Mouse (Mus musculus) kidney, postnatal 25 days (tissue): Measurements from ENCODE around the gene Arrdc5.
A peak's percentile ranks its signal among the peaks of the same experiment; 100 is the strongest.
"Not testable (repeated sequence)": the region's sequence is repeated elsewhere in the genome, so short reads cannot be mapped to it uniquely, and the experiment has no call there.

ENCODE experiments used
- DNase-seq, 2 experiments: peaks; one replicate each; pipeline ENCODE4 v3.0.0; 2021; ENCODE audit warnings: mixed read lengths in 2 of 2

The Arrdc5 gene

DNA sequence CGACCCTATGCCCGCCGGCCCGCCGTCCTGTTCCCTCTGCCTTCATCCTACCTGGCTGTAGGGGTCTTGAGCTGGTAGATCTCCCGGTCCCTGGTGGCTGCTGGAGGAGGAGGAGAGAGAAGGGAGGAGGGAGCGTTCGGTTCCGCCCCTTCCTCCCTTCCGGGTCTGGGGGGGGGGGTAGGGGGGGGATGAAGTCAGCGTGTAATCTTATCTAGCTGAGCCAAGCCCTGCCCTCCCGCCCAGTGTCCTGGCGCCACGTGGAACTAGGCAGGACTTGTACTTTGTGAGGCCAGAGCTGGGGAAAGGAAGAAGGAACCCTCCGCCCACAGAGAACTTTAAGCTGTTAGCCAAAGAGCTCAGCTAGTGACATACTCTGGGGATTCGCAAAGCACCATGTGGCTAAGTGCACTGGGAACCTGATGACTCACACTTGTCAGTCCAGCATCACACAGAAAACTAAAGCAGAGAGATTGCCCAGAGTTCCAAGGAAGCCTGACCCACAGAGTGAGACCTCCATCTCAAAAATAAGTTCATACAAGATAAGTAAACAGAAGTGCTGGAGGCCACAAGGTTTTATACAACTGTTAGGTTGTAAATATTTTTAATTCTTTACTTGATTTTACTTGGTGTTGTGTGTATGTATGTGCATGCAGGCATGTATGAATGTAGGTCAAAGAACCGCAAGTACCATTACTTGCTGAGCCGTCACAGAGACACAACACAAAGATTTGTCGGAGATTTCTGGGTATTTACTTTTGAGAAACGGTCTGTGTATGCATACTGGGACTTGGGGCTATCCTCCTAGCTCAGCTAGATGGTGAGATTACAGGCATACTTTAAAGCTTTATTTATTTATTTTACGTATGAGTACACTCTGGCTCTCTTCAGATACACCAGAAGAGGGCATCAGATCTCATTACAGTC lies 23.2 kb downstream of the Arrdc5 start, which contains the start of gene Ticam1:
TSS of gene Ticam1 (minus strand) at position 144 of the 924 bp plus-strand sequence.
- DNase-seq: peak; percentile 93 to 98

DNA sequence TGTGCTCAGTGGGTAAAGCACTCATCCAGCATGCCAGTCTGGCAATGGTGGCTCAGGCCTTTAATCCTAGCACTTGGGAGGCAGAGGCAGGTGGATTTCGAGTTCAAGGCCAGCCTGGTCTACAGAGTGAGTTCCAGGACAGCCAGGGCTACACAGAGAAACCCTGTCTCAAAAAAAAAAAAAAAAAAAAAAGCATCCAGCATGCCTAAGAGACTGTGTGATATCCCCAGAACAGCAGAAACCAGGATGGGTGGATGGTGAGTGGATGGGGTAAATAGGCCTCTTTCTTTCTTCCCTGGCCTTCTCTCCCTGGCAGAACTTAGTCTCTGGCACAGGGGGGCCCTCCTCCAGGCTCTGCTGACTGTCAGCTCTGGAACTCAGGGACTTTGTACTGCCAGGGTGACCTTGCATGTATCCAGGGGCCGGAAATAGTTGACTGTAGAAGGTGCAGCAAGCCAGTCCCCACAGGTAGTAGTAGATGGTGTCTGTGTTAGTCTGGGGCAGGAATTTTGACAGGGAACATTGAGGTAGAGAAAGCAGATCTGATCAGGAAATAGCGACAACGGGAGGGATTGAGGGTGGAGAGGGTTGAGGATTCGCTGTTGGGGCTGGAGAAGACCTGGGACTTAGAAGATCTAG lies 24.1 kb downstream of the Arrdc5 start:
- DNase-seq: peak; percentile 69 to 90

GRCm38 (mm10) chr17:56273986-56274385 lies 26.1 kb downstream of the Arrdc5 start:
- peak in 1 of 2 experiments; percentile 31 for DNase-seq

DNA sequence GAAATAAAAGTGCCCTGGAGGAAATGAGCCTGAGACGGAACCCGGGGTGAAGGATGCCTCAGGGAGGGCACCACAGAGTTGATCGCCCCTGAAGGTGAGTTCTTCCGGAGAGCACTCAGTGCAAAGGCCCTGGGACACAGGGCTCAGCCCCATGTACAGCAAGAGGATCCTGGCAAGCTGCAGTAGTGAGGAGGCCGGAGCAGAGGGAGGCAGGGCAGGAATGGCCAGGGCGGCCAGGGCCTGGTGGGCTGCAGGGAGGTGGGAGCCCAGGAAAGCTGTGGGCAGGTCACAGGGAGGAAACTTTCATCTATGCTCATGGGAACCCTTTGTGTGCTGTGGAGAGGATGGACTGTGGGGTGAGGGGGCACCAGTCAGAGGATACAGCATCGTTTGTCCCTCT lies 26.6 kb downstream of the Arrdc5 start:
- DNase-seq: peak in 1 of 2 experiments; percentile 34

- peak; percentile 69 to 81 for DNase-seq
Measured at GRCm38 (mm10) chr17:56272644-56273043, 27.4 kb downstream of the Arrdc5 start.

DNA sequence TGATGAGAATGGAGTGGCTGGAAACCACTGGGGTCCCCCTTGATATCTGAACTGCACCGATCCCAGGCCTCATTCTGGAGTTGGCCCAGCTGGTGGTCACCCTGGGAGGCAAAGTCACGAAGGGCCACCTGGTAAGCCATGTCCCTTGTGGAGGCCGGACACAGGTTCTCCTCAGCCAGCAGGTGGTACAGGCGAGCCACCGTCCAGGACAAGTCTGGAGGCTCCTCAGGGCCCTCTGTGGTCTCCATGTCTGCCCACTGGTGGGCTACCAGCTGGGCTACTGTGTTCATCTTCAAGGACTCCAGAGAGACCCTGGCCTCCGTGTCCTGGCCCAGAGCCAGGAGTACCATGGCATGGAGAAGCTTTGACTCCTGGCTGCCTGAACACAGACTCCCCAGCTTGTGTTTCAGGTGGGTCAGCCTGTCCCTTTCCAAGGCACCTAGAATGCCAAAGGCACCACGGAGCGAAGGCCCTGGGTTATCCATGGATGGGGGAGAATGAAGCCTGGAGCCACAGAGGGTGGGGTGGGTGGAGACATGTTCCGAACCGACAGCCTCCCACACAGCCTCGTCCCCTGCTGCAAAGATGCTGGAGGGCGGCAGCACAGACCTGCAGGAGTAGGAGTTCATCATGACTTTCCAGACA lies 28.4 kb downstream of the Arrdc5 start:
- peak in 1 of 2 experiments; percentile 54 for DNase-seq

- DNase-seq: no peak
Measured at GRCm38 (mm10) chr17:56269741-56270140, 30.3 kb downstream of the Arrdc5 start.

GRCm38 (mm10) chr17:56269153-56269630 lies 30.9 kb downstream of the Arrdc5 start:
- DNase-seq: peak; percentile 77 to 86

DNA sequence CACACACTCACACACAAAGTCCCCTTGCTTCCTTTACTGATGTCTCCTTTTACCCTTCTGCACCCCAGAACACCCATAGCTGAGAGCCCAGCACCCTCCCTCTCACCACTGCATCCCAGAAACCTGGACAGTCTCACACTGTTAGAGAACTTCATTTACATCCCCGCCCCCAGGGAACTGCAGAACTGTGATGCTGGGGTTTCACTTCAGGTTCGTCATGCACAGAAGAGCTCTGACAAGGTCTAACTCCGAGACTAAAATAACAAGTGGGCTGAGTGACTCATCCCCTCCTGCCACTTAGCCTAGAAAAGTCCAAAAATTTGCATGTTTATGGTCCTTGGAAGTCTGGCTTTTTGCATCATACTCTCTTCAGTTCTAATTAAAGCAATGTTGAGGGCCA lies 33.8 kb downstream of the Arrdc5 start:
- peak in 1 of 2 experiments; percentile 42 for DNase-seq

DNA sequence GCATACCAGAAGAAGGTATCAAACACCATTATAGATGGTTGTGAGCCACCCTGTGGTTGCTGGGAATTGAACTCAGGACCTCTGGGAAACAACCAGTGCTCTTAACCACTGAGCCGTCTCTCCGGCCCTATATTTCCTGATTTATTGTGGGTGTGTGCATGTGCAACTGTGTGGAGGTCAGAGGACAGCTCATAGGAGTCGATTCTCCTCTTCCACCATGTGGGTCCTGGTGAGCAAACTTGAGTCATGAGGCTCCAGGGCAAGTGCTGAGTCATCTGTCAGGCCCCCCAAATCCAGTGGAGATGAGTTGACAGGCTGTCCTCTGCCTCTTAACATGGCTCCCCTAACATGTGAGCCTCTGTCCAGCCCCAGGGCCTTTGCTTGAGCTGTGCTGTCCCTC lies 34.2 kb downstream of the Arrdc5 start:
- DNase-seq: no peak

- no peak for DNase-seq
Measured at GRCm38 (mm10) chr17:56265011-56265410, 35.1 kb downstream of the Arrdc5 start.

DNA sequence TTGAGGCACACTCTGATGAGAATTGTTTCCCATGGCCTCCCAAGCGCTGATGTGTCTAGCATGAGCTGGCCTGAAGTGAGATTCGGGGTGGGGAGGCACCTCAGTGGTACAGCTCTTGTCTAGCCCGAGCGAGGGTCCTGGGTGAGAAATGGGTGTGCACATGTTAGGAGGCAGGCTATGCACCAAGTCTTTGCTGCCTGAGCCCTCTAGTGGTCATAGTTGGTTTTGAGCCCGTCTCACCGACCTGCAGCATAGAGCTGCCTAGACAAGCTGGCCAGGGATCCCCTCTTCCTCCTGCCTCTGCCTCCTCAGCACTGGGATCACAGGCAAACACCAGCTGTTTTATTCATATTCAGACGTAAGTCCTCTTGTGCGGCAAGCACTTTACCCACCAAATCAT lies 36.1 kb downstream of the Arrdc5 start:
- peak; percentile 86 to 90 for DNase-seq

GRCm38 (mm10) chr17:56262645-56263094 lies 37.4 kb downstream of the Arrdc5 start:
- no peak for DNase-seq

DNA sequence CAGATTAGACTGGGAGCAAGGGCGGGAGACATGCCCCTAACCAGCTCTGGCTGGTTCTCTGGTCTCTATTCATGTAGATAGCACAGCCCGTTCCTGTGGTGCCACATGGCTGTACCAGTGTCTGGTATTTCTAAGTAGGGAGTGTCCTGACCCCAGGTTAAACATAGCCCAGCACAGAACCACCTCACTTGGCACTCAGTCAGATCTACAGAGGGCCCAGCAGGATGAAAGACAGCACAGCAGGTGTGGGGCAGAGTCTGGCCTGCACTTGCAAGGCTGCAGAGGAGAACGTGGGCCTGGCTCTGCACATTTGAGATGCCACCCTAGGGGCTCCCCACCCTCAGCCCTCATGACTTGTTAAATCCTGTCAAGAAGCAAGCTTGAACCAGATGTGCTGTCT lies 38.9 kb downstream of the Arrdc5 start:
- peak; percentile 38 to 75 for DNase-seq

DNA sequence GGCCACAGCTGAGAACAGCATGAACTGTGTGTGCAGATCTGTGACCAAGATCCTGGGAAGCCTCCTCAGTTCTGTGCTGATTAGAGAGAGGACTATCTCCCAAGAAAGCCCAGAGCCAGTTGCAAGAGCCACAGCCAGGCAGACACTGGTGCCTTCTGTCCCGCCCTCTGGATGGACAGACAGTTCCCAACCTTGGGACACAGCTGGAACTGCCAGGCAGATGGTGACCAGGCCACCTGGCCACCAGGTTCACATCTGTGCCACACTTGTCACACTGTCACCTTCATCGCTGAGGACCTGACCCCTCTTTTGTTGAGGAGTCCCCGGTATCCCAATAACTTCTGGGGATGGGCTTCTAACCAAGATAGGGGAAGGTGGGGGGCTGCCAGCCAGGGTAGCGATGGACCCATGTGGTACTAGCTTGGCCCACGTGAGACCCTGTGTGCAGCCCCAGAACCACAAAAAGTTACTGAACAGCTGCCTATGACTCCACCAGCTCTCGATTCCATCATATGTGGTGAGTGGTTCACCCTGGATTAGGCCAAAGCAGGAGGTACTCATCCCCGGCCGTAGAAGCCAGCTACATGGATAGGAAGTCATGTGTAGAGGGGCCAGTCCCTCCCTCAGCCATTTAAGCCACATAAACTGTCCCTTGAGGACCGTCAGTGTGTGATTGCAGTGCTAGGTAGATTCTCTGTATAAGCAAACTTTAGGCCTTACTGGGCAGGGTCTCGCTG lies 40.6 kb downstream of the Arrdc5 start:
- no peak for DNase-seq

- DNase-seq: not testable (repeated sequence)
Measured at GRCm38 (mm10) chr17:56258812-56259211, 41.3 kb downstream of the Arrdc5 start.

GRCm38 (mm10) chr17:56258269-56258668 lies 41.8 kb downstream of the Arrdc5 start:
- DNase-seq: not testable (repeated sequence)

GRCm38 (mm10) chr17:56257181-56257894 lies 42.7 kb downstream of the Arrdc5 start:
- peak; percentile 31 to 77 for DNase-seq

DNA sequence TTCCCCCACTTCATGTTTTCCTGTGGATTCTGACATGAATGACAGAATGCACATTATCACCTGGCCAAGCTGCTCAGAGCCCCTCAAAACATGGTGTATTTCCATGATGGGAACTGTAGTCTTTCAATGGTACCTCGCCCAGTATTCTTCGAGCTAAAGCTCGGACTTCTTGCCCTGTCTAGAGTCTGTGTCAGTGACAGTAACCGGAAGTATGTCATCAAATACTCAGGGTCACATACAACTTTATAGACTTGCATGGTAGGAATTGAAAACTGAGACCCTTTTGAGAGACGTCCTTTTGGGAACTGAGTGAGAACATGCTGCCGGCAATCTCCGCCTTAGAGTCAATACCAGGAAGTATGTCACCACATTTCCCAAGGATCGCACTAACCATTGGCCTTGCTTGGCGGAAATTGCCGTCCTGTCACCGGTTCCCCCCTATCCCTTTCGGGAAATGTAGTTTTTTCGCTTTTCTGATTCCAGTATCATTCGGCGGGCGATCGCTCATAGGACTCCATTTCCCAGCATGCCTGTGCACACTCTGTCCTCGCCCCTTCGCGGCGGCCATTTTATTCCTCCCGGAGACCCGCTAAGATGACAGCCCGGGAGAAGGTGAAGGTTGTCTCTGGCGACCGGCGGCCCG lies 43.7 kb downstream of the Arrdc5 start, which contains the start of gene Fem1a:
TSS of gene Fem1a (plus strand) at position 572 of the 643 bp plus-strand sequence.
- peak; percentile 93 to 97 for DNase-seq

DNA sequence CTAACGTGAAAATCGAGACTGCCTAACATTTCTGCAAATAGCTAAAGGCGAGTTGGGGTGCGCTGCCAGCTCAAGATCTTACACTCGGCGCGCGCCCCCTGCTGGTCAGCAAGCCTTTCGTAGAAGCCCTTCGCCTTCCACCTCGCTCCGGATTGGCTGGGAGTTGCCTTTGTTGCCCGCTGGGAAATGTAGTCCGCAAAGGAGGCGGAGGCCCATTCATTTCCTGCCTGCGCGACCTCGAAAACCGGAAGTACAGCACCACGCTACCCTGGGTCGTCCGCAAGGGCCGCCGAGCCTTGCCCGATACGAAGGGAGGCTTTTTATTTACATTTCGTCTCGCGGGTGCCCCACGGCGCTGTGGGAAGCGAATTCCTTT lies 44.2 kb downstream of the Arrdc5 start:
- peak; percentile 99 for DNase-seq

DNA sequence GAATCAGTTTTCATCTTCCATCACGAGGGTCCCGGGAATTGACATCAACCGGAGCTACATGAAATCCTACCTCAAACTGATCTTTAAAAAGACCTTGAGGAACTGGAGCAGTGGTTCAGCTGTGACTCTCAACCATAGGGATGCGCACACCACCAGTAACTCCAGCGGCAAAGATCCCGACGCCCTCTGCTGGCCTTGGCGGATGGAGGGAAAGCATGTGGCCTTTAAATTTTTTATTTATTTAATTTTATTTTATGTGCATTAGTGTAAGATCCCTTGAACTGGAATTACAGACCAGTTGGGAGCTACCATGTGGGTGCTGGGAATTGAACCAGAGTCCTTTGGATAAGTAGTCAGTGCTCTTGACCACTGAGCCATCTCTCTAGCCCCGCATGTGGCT lies 44.7 kb downstream of the Arrdc5 start:
- no peak for DNase-seq
